Comparison of ENCODE assay signal across 8 mouse cellular contexts in genomic region chr2:29802075-29802826, GRCm38 (mm10). TPM values are rescaled to one million over a fixed set of nuclear protein-coding genes. Genes with fewer than 3 reads are reported as not detected.
DNase-seq lines count a peak whose midpoint lies in the region; ATAC-seq and TF ChIP-seq lines count a peak whose summit lies in the region.

Slc27a4 (plus strand) TSS chr2:29802634.

- no peak within 1 kb of the TSS for H3K27ac ChIP-seq in ES-E14 (ENCODE audit: insufficient read depth, low read depth, low read length, poor library complexity, severe bottlenecking)
- peak within 1 kb of the TSS; percentile 93 for H3K27ac ChIP-seq in forebrain, embryonic 15.5 days (replicated peaks)
- peak within 1 kb of the TSS; percentile 94 for H3K27ac ChIP-seq in layer of hippocampus, adult 2 months
- H3K27ac ChIP-seq in lung, embryonic 14.5 days (ENCODE audit: low read depth): peak within 1 kb of the TSS; percentile 50; the same call in 1 of the 2 replicates
- H3K27ac ChIP-seq in olfactory bulb, adult 2 months (ENCODE audit: insufficient read depth, low read depth, low read length): peak within 1 kb of the TSS; percentile 58
- no peak within 1 kb of the TSS for H3K27ac ChIP-seq in thymus, adult 2 months (ENCODE audit: control insufficient read depth, insufficient read depth, low read length)

- peak; percentile 90 for TF ChIP-seq POLR2A in olfactory bulb, adult 2 months (IDR thresholded peaks at IDR 0.05; ENCODE audit: insufficient read depth, low read depth, low read length)
- peak; percentile 59; the same call in 1 of the 2 replicates for TF ChIP-seq POLR2A in thymus, adult 2 months (IDR thresholded peaks at IDR 0.05; ENCODE audit: control insufficient read depth, extremely low read depth, insufficient read depth, low read length, poor library complexity)

- H3K36me3 ChIP-seq in ES-E14 (ENCODE audit: control insufficient read depth, insufficient read depth, low read length, poor library complexity, severe bottlenecking): peaks cover 9% of the 10 kb centered on the region
- H3K36me3 ChIP-seq in forebrain, embryonic 15.5 days: peaks cover 29% of the 10 kb centered on the region
- peaks cover 29% of the 10 kb centered on the region for H3K36me3 ChIP-seq in lung, embryonic 14.5 days (ENCODE audit: insufficient read depth)
- H3K36me3 ChIP-seq in thymus, adult 2 months (ENCODE audit: control insufficient read depth, insufficient read depth, low read length): no peaks in the 10 kb centered on the region

- peak within 1 kb of the TSS; percentile 86 to 92 for H3K4me3 ChIP-seq in ES-E14 (ENCODE audit: insufficient read depth in 1 of 2, low read depth in 1 of 2, low read length in 2 of 2, poor library complexity in 1 of 2, severe bottlenecking in 1 of 2)
- peak within 1 kb of the TSS; percentile 69 for H3K4me3 ChIP-seq in forebrain, embryonic 15.5 days
- H3K4me3 ChIP-seq in layer of hippocampus, adult 2 months: peak within 1 kb of the TSS; percentile 81
- peak within 1 kb of the TSS; percentile 82 for H3K4me3 ChIP-seq in lung, embryonic 14.5 days (ENCODE audit: low read depth, low read length)
- peak within 1 kb of the TSS; percentile 95 for H3K4me3 ChIP-seq in olfactory bulb, adult 2 months (ENCODE audit: insufficient read depth, low read depth, low read length)
- H3K4me3 ChIP-seq in thymus, adult 2 months (ENCODE audit: control insufficient read depth, insufficient read depth, low read length): peak within 1 kb of the TSS; percentile 81

- H3K4me2 ChIP-seq in forebrain, embryonic 15.5 days (replicated peaks): peak within 1 kb of the TSS; percentile 65
- peak within 1 kb of the TSS; percentile 76 for H3K4me2 ChIP-seq in lung, embryonic 14.5 days

- no peaks in the 10 kb centered on the region for H3K27me3 ChIP-seq in forebrain, embryonic 15.5 days
- H3K27me3 ChIP-seq in lung, embryonic 14.5 days (ENCODE audit: insufficient read depth, low read length): no peaks in the 10 kb centered on the region
- H3K27me3 ChIP-seq in thymus, adult 2 months (ENCODE audit: control insufficient read depth, insufficient read depth, low read length): no peaks in the 10 kb centered on the region

- H3K9ac ChIP-seq in ES-E14 (ENCODE audit: insufficient read depth, low read depth, low read length, poor library complexity, severe bottlenecking): peak within 1 kb of the TSS; percentile 85
- H3K9ac ChIP-seq in forebrain, embryonic 15.5 days (replicated peaks): peak within 1 kb of the TSS; percentile 79
- H3K9ac ChIP-seq in lung, embryonic 14.5 days: peak within 1 kb of the TSS; percentile 73

- TF ChIP-seq CTCF in layer of hippocampus, adult 2 months (conservative IDR thresholded peaks at IDR 0.05): 0 out of 2 replicates have a peak, but pooled peaks have one; percentile 8
- no peak for TF ChIP-seq CTCF in lung, embryonic 14.5 days (IDR thresholded peaks at IDR 0.05; ENCODE audit: low read depth)
- no peak for TF ChIP-seq CTCF in olfactory bulb, adult 2 months (IDR thresholded peaks at IDR 0.05; ENCODE audit: insufficient read depth, low read depth, low read length)
- peak; percentile 51; the same call in 1 of the 2 replicates for TF ChIP-seq CTCF in thymus, adult 2 months (IDR thresholded peaks at IDR 0.05; ENCODE audit: borderline replicate concordance, control insufficient read depth, extremely low read depth, insufficient read depth, low read length, poor library complexity)

- peak; percentile 99 for ATAC-seq in forebrain, embryonic 15.5 days (replicated peaks)
- ATAC-seq in lung, embryonic 14.5 days (ENCODE audit: insufficient read depth): peak; percentile 99

- no peaks in the 10 kb centered on the region for H3K9me3 ChIP-seq in ES-E14 (ENCODE audit: control insufficient read depth, insufficient read depth, low read depth, low read length)
- H3K9me3 ChIP-seq in forebrain, embryonic 15.5 days: no peaks in the 10 kb centered on the region
- no peaks in the 10 kb centered on the region for H3K9me3 ChIP-seq in lung, embryonic 14.5 days (ENCODE audit: low read depth, low read length)

- peaks cover 0 to 3% of the 10 kb centered on the region in 2 experiments; a peak in 1 of 4 replicates for H3K4me1 ChIP-seq in ES-E14 (ENCODE audit: control insufficient read depth in 2 of 2, insufficient read depth in 2 of 2, low read length in 2 of 2, poor library complexity in 1 of 2)
- H3K4me1 ChIP-seq in forebrain, embryonic 15.5 days: peaks cover 13% of the 10 kb centered on the region
- H3K4me1 ChIP-seq in lung, embryonic 14.5 days (ENCODE audit: insufficient read depth): no peaks in the 10 kb centered on the region
- peaks cover 11% of the 10 kb centered on the region for H3K4me1 ChIP-seq in olfactory bulb, adult 2 months (ENCODE audit: control insufficient read depth, insufficient read depth, low read length)
- H3K4me1 ChIP-seq in thymus, adult 2 months (replicated peaks; ENCODE audit: control insufficient read depth, insufficient read depth, low read length): peaks cover 8% of the 10 kb centered on the region

- in situ Hi-C loops in ES-E14 (cut with MboI; ENCODE audit: low sequenced_read_pairs in 2 of 2, unreplicated experiment in 2 of 2): no loop called here

- intact Hi-C loops in heart, postnatal 25 days (cut with DNase I): no loop called here

- DNase-seq in ES-E14 (ENCODE audit: low read depth, low spot score): peak; percentile 88
- peak; percentile 95 for DNase-seq in cerebellum, adult 11-12 months
- DNase-seq in heart, postnatal 25 days (ENCODE audit: low spot score): peak; percentile 90
- DNase-seq in layer of hippocampus, adult 2 months (ENCODE audit: low spot score in 2 of 2): peak; percentile 96 to 98
- DNase-seq in lung, embryonic 14.5 days: peak; percentile 96
- DNase-seq in thymus, adult 2 months: peak; percentile 98

- WGBS in forebrain, embryonic 15.5 days: 7% methylated on average over 28 of the region's 28 CpGs
- WGBS in lung, embryonic 14.5 days: 4% methylated on average over 28 of the region's 28 CpGs
- WGBS in olfactory bulb, adult 2 months: 4% methylated on average over 26 of the region's 28 CpGs
- WGBS in thymus, adult 2 months: 5% methylated on average over 24 of the region's 28 CpGs

TF ChIP-seq in ES-E14, 5 proteins besides CTCF, POLR2A, EP300 and RAD21:
- TF ChIP-seq ZC3H11A (IDR thresholded peaks at IDR 0.05; ENCODE audit: borderline replicate concordance, low read depth, low read length): no peak
- peak; percentile 97 for TF ChIP-seq HCFC1 (IDR thresholded peaks at IDR 0.05; ENCODE audit: borderline replicate concordance, insufficient read depth, low read length)

RNA-seq across cellular contexts. Expression of gene Slc27a4, which starts in this region (rescaled TPM):
- 38.9 and 47.7 TPM in 2 replicates for total RNA-seq in ES-E14 (2012; rRNA removed)
- polyA plus RNA-seq in forebrain, embryonic 15.5 days (2015; fragmentation: Nextera tagmentation; extraction: Ambion mirVana): 30.1 and 31.8 TPM in 2 replicates
- 10 to 100 TPM; 17.9 to 18.7 TPM for total RNA-seq in heart, postnatal 25 days (2021)
- total RNA-seq in layer of hippocampus, adult 2 months (2021): 10 to 100 TPM; 65.4 to 67.3 TPM
- 11.7 and 12.0 TPM in 2 replicates for polyA plus RNA-seq in lung, embryonic 14.5 days (2014; fragmentation: Nextera tagmentation; extraction: Ambion mirVana)
- not detected in 2 replicates for polyA plus RNA-seq in olfactory bulb, adult 2 months (2012; ENCODE audit: insufficient read depth, insufficient read length, low replicate concordance, missing spikeins)
- 34.7 and 35.8 TPM in 2 replicates for polyA plus RNA-seq in thymus, adult 2 months (2012; rRNA removed)

Comparison
In these comparisons a context has a peak if more than half of its experiments do, and no peak if none do; other contexts are left out.
1. H3K27ac ChIP-seq: peak in forebrain, embryonic 15.5 days (single experiment), layer of hippocampus, adult 2 months (single experiment), lung, embryonic 14.5 days (single experiment) and olfactory bulb, adult 2 months (single experiment); none in ES-E14 (single experiment) and thymus, adult 2 months (single experiment).
2. CTCF ChIP-seq: peak in layer of hippocampus, adult 2 months (single experiment) and thymus, adult 2 months (single experiment); none in lung, embryonic 14.5 days (single experiment) and olfactory bulb, adult 2 months (single experiment).
3. Peak in every context shown above with its lines, with median percentiles within 50 percentile points of each other: DNase-seq, H3K4me3 ChIP-seq and H3K9ac ChIP-seq.